Mouse (Mus musculus): Measurements from ENCODE around the gene Osbpl6.

Osbpl6 gene

DNA sequence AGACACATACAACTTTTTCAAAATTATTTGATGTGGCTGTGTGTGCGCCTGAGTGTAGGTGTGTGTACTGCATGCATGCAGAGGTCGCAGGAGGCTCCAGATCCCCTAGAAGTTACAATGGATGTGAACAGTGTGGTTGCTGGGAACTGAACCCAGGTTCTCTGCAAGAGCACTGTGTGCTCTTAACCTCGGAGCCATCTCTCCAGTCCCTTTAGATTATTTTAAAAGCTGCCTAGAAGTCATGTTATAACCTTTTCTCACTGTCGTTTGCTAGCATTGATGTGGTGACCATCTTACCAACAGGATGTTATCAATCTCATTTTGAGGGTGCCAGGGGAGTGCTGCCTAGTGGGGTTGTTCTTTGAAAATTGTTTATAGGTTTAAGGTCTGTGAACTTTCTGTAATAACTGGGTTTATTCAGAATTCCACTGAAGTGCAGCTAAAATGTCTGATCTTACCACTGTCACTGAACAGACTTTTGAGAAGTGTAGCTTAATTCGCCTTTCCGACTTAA, 15.2 kb downstream of the Osbpl6 start:
- DNase-seq, result no peak

DNA sequence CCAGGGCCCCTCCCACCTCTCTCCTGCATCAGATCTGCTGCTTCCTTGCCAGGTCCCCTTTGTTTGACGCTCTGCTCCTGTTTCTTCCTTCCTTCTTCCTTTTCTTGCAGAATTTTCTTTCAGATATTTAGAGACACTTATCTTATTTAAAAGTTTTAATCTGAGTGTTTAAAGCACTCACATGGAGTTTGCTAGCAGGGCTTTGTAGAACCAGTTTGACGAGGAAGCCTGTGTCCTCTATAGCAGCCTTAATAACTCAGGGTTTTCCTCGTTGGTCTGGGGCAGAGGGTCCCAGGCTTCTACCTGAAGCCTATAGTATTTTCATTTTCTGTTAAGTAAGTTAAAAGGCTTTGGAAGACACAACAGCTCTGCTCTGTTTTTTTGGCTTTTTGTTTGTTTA, 20.5 kb downstream of the Osbpl6 start:
- no peak for DNase-seq

DNA sequence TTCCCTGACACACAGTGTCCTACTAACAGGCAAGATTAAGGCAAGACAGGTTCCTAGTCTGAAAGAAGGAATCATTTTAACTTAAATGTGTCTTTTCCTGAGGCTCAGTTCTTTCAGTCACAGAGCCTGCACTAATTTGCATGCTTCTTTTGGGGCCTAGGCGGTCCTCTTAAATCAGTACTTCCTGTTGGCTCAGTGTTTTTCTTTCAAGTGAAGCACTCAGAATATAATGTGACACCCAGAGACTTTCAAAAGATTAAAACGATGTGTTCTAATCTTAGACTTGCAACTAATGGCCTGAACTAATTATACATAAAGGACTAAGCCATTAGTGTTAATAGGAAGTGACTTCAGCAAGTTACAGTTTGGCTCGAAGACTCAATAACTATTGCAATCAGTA, 23.0 kb downstream of the Osbpl6 start:
- no peak for DNase-seq

DNA sequence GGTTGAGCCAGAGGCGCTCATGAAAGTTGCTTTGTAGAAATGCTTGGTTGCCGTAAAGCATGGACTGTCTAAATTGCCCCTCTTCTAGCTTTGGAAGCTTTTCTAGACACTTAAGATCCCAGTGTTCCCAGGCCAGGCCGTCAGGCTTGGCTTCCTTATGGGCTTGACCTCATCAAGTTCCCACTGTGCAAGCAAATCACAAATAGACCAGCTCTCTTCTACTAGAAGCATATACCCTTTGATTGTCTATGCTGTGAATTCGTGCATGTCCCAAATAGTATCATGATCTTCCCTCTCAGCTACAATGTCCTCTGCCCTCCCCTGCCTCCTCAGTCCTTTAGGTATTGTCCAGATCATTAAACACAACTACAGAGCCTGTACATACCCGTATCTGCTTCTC, 23.5 kb downstream of the Osbpl6 start:
- no peak for DNase-seq

DNA sequence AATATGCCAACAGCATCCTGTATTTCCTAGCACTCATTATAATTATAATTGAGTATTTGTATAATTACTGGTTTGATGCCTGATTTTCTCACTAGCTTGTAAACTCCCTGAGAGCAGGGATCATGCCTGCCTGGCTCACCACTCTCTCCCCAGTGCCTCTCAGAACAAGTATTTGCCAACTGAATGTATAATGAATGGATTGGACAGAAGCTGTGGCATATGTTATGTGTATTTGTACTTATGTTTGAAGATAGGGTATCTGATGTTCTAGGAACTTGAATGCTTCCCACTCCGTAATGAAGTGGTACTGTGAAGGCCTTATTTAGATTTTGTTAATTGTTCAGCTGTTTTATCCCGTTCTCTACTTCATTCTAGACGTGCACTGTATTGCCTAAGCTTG, 24.2 kb downstream of the Osbpl6 start:
- no peak for DNase-seq

DNA sequence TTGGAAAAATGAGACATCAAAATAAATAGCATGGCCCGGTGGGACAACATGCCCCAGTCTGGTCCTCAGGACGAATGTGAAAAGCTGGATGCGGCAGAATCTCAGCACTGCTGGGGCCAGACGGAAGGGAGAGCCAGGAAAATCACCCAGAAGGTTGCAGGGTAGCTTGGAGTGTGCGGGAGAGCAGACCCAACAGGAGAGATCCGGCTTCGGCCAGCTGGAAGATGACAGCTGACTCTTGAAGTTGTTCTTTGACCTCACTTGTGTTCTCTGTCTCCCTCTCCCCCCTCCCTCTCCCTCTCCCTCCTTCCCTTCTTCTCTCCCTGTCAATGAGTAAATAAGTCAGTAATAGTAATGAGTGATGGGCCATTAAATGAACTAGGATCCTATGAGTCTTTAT, 27.9 kb downstream of the Osbpl6 start:
- no peak for DNase-seq

DNA sequence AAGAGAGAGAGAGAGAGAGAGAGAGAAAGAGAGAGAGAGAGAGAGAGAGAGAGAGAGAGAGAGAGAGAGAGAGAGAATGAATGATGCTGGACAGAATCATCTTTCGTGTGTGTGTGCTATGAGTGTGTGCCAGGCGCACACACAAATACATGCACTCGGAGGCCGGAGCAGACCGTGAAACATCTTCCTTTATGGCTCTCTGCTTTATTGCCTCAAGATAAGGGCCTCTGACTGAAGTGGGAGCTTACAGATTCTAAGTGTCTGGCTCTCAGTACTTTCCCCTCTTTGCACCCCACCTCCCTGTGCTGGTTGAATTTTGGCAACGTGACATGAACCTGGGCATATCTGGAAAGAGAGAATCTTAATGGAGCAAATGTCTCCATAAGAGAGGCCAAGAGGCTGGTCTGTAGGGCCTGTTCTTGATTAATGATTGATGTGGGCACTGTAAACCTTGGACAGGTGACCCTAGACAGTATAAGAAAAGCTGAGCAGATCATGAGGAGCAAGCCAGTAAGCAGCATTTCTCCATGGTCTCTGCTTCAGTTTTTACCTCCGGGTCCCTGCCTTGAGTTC, 29.4 kb downstream of the Osbpl6 start:
- no peak for DNase-seq

DNA sequence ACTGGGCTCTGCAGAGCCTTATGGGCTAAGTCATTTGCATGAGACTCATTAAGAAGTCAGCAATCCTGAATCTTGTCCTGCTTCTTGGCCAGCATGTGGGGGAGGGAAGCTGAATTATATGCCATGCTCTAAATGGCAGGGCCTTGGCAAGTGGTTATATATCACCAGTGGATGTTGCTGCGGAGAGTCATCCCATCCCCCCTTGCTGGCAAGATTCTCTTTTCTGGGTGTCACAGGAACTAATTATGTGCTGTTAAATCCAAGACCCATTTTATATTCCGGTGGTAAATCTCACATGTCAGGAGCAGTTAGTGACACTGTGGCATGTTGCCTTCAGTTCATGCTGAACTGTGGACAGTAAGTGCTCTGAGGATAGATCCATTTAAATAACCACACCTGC, 31.1 kb downstream of the Osbpl6 start:
- no peak for DNase-seq

DNA sequence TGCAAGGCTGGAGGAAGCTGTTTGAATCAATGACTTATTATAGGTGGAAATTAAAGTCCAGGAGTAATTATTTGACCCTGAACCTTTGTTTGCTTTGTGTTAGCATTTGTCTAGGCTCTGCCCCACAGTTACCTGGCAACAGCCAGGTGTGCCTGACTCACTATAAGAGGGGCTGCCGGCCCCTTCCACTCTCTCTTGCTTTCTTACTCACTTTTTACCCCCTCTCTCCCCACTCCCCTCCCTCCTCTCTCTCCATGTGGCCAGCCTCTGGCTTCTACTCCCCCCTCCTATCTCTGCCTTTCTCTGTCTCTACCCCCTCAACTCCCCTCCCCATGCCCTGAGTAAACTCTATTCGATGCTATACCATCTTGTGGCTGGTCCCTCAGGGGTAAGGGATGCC, 33.2 kb downstream of the Osbpl6 start:
- no peak for DNase-seq

DNA sequence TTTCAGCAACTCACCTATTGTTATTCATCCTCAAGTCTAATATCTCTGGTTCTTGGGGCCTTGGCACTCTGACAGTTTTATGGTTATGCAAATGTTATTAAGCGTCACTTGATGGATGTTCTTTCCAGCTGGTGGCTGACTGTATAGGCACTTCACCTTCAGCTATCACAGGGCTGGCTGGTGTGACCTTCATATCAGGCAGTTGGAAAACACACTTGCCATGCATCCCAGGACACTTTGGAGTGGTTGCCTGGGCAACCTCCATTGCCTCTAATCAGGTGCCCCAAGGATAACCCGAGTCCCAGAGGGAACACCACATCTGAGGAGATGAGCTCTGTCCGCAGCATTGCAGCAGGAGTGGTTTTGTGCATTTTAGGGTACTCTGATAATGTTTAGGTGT, 35.8 kb downstream of the Osbpl6 start:
- no peak for DNase-seq

DNA sequence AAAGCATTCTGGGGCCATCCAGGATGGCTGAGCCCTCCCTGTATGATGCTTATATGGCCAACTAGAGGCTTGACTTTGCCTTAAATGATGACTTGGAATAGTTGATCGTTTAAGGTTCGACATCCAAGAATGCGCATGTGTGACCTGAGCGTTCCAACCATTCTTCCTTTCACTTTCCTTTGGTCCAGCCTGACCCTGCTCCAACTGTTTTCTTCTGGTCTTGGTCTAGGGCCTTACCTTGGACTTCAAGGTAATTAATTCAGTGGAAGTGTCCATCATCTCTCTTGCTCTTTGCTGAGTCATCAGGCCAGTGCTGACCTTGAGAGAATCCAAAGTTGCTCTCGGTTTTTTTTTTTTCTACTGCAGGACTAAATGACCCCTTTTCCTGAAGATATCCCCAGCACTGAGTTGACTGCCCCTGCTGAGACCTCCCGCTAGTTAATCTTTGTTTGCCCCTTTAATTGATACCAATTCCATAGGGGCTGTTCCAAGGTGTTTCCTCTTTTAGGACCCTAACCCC, 43.6 kb downstream of the Osbpl6 start:
- DNase-seq, result no peak

DNA sequence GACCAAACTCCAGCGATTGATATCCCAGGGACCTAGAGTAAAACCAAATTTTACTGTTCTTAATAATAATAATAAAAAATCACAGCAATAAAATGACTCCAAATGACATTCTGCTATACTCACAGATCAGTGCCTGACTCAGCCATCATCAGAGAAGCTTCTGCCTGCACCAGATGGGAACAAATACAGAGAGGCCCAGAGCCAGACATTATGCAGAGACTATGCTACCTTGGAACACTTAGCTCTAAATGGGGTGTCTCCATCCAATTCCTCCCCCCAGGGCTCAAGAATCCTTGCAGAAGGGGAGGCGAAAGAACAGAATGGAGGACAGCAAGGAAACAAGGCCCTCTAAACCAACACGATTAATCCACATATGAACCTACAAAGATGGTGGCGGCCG, 60.4 kb downstream of the Osbpl6 start:
- no peak for DNase-seq

DNA sequence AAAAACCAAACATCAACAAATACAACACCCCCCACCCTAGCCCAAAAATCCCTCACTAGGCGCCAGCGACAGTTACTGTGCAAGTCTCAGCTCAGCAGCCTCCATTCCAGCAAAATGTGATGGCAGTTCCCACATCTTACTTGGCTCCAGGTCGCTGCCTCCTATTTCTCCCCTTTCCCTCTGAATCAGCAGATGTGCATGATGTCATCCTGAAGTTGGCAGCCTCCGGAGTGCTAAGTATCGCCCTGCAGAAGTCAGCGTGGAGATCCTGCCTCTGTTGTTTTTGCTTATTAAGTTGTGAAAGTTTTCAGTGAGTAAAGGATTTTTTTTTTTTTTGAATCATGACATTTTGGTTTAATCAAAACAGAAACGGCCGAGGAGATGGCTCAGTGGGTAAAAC, 61.9 kb downstream of the Osbpl6 start:
- no peak for DNase-seq

DNA sequence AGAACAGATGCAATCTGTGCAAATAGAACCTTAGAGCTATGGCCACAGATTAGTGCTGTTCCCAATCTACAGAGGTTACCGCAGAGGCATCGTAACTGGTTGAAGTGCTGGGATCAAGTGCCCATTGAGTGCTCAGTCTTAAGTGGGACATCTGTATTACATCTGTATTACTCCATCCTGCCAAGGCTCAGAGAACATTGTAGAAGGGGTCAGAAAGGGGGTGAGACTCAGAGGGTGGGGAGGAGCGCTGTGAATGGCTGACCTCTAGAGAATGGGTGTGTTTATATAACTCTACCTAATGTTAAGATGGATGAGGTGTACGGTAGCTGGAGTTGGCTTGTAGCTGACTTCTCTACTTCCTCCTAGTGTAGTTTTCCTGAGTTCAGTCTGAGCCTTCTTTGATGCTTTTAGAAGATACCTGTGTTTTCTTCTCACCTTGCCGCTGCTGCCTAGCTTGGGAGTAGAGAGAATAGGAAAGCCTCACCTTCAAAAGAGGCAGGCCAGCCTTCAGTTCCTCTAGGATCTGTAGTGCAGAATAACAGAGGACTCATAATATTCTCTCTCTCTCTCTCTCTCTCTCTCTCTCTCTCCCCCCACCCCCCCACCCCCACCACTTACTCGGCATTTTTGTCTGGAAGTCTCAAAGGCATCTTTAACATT, 62.9 kb downstream of the Osbpl6 start:
- DNase-seq, result no peak

DNA sequence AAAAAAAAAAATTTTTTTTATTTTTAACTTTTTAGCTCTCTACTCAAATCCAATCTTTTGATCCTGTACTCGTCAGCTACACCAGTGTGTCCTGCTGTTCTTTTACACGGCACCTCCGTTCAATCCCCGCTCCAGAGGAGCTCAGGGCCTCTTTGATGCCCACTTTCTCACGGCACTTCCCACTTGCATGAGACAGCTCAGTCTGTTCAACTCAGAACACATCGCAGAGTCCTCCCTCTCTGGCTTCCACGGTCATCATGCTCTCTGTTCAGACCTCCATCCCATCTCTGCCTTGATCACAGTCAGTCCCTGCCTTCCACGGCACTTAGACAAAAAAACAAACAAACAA, 63.4 kb downstream of the Osbpl6 start:
- DNase-seq, result no peak

DNA sequence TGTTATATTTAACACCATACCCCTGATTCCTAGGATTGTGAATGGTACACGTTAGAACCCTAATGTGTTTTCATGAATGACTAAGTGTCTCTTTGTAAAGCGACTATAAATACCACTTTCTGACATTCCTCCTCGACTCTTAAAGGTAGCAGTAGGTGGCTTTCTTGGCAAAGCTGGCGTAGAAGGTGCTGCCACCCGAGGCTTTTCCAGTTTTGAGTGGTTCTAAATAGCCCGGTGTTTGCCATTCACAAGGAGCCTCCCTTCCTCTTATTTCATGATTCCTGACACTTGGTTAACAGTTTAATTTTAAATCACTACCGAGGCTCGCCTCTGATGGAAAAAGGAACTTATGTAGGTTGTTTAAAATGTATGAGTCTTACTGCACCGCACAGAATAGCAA, 64.1 kb downstream of the Osbpl6 start:
- DNase-seq, result no peak

DNA sequence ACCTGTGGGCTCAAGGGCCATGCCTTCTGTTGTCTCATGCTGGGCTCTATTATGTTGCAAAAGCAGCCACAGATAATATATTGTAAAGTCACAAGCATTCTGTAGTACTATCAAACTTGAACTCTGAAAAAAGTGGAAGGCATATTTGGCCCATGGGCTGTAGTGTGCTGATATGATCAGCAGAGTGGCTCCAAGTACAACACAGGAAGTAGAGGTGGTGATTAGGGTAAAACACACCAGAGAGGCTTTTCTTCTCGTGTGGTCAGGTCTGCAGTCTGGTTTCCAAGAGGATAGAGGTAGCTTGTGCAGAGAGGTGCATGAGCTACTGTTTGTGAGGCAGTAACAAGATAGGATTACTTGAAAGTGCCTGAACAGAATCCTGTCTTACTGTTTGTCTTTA, 69.5 kb downstream of the Osbpl6 start:
- no peak for DNase-seq

DNA sequence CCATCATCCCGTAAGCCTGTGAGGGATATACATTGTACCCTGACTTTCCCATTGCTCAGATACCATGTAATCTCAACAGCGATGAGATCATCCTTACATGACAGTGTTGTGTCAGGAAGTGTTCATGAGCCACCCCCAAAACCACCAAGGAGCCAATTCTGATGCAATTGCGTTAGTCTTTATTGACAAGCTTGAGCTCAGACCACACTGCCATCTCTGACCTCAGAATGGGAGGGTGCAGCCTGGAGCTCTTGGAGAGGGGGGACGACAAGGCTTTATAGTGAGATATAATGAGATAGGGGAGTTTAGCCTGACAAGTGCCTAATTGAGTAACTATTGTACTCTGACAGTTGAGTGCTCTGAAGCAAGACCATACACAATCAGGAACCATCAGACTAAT, 82.5 kb downstream of the Osbpl6 start:
- DNase-seq, result no peak

DNA sequence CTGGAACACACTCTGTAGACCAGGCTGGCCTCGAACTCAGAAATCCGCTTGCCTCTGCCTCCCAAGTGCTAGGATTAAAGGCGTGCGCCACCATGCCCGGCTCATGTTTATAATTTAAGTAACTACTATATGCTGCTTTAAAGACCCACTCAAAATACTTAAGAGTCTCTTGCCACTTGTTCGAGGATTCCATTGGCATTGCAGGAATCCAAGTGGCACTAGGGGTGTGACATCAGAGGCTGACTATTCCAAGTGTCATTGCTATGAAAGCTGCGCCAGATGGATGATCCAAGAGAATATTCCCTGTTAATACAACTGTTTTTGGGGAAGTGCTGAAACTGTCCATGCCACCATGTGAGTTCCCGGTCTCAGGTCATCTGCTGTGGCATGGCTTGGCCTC, 83.9 kb downstream of the Osbpl6 start:
- no peak for DNase-seq

DNA sequence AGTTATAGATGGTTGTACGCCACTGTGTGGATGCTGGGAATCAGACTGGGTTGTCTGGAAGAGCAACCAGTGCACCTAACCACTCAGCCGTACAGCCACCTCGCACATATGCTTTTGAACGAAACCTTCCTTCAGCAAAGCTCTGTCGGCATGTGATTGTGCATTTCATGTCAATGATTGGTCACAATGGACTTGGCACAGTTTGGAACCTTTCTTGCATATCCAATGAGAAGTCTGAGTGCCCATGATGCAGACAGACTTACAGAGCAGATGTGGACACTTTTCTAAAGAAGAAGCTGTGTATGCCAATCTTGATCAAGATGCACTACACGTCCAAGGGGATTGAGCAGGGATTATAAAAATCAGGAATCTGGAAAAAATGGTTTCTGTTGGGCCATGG, 85.1 kb downstream of the Osbpl6 start:
- DNase-seq, result no peak

DNA sequence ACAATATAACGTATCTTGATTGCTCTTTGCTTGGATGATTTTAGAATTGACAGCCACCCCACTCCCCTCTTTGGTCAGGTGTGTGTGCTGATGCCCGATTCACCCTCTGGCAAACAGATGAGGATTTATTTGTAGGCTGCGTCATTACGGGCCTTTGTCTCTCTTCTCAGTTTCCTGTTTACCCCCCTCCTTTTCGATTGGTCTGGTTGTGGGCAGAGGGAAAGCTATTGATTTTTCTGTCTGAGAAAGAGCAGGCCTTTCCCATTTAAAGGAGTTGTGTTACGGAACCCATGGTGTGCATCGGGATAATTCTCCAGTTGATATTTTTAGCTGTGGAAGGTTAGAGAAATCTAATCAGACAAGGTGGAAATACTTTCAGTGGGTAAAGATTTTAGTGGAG, 85.9 kb downstream of the Osbpl6 start:
- no peak for DNase-seq

DNA sequence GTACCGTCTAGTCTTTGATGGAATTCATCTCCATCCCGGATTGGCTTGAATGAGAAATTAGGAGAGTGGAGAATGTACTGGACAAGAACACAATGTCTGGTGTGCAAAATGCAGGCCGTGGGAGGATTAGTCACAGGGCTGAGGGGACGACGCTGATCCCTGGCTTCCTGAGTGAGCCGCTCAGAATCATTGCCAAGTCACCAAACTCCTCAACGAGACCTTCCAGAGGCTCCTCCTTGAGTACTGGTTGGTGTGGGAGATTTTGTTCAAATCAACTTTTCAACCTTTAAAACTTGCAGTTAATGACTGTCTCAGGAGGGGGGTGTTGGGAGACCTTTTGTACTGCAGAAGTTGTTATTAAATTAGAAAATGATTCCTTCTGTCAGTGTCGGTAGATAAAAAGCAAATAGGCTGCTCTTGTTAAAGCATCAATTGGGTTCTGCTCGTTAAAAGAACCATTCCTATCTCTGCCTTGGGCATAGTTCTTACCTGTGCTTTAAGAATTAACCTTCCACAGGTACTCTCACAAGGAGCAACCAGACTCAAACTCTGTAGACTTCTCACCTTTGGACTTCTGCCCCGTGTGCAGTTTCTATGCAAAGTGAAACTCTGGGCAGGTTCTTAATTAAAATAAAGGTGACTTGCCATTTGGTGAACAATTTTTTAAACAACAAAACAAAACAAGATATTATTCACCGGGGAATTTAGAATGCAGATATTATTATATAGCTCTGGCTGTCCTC, 89.9 kb downstream of the Osbpl6 start:
- no peak for DNase-seq

DNA sequence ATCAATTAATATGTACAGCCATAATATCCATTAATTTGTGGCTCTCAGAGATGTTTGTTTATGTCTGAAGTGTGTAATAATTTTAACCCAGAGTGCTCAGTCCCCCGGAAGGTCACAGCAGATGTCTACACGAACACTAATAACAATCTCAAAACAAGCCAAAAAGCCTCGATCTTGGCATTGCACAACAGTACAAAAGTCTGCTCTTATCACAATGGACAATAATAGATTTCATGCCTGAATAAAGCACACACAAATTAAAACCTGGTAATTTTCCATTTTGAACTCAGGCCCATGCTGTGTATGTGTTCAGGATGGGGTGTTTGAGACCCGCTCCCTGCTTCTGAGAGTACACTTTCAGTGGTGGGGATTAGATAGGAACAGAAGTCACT, 90.4 kb downstream of the Osbpl6 start:
- DNase-seq, result no peak

DNA sequence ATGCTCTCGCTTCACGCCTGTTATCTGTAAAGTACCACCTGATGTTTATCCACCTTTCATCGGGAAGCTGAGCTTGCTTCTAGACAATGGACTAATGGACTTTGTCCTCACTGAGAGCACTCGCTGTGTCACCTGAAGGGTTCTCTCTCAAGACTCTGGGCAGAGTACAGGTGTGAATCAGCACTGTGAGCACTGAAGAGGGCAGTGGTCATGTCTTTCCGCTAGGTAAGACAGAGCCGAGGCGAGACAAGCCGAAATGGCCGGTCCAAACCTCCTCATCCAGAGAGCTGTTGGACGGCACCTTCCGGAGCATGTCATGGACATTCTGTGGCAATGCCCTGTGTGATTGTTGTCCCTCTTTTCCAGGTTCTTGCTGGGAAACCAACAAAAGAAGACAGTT, 92.6 kb downstream of the Osbpl6 start:
- DNase-seq, result no peak

Measured in thymus, adult 18-20 months (tissue).